Mouse (Mus musculus): Measurements from ENCODE around the gene Lpo.

The Lpo gene

DNA sequence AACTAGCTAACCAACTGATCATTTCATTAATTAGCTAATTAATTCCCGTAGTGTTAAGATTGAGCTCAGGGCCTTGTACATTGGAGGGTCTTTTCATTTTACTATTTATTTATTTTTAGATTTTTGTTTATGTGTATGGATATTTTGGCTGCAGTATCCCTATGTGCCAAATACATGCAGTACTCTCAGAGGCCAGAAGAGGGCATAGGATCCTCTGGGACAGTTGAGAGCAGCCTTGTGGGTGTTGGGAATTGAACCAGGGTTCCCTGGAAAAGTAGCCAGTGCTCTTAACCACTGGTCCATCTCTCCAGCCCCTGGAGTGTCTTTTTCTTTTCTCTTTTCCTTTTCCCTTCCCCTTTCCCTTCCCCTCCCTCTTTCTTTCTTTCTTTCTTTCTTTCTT lies 22.6 kb downstream of the Lpo start:
- no peak for DNase-seq (ENCODE audit: extremely low spot score, low spot score)

GRCm38 (mm10) chr11:87802621-87803020 lies 25.5 kb downstream of the Lpo start:
- DNase-seq (ENCODE audit: extremely low spot score, low spot score) = peak; percentile 30

- no peak for DNase-seq (ENCODE audit: extremely low spot score, low spot score)
Observed at GRCm38 (mm10) chr11:87801711-87802275, 26.3 kb downstream of the Lpo start.

- no peak for DNase-seq (ENCODE audit: extremely low spot score, low spot score)
Observed at GRCm38 (mm10) chr11:87793460-87793859, 34.6 kb downstream of the Lpo start, which contains the start of gene Mpo. TSS of gene Mpo (plus strand) at chr11:87793581.

DNA sequence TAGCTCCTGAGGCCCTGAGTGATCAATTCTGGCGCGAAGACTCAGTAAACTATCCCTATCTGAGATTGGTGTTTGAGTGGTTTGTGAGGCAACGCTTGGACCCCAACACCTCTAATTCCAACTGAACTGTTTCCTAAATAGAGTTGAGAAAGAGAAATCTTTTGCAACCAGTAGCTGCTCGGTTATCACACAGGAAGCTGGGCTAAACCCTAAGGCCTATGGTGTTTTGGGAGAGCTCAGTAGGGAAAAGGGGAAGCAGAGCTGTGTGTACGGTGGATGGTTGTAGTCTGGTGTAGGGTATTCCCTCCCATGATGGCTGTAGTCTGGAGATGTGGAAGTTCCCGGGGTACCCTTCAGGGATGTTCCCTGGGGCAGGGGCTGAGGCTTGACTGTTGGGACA lies 38.0 kb downstream of the Lpo start:
- DNase-seq (ENCODE audit: extremely low spot score, low spot score) = no peak

- DNase-seq (ENCODE audit: extremely low spot score, low spot score) = no peak
Observed at GRCm38 (mm10) chr11:87780130-87780529, 48.0 kb downstream of the Lpo start.

GRCm38 (mm10) chr11:87779392-87779791 lies 48.7 kb downstream of the Lpo start:
- no peak for DNase-seq (ENCODE audit: extremely low spot score, low spot score)

- DNase-seq (ENCODE audit: extremely low spot score, low spot score) = no peak
Observed at GRCm38 (mm10) chr11:87778915-87779314, 49.2 kb downstream of the Lpo start.

GRCm38 (mm10) chr11:87778100-87778765 lies 49.9 kb downstream of the Lpo start:
- DNase-seq (ENCODE audit: extremely low spot score, low spot score) = peak; percentile 72

GRCm38 (mm10) chr11:87772354-87772753 lies 55.7 kb downstream of the Lpo start:
- no peak for DNase-seq (ENCODE audit: extremely low spot score, low spot score)

DNA sequence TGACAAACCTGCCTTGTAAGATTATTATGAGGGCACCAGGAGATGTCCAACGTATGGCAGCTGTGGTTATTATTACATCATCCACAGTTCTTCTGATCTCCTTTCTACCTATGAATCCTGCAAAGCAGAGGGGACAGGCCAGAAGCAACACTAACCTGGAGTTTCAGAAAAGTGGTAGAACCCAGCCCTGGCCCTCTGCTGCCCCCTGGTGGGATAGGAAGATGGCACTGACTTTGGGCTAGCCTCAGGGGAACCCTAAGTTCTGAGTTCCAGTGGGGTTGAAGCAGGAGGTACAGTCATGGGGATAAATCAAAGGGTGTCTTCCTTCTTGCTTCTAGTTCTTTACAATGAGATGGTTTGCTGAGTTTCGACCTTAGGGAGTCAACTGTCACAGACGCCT lies 57.1 kb downstream of the Lpo start:
- DNase-seq (ENCODE audit: extremely low spot score, low spot score) = peak; percentile 65

GRCm38 (mm10) chr11:87768745-87769144 lies 59.3 kb downstream of the Lpo start:
- no peak for DNase-seq (ENCODE audit: extremely low spot score, low spot score)

- peak; percentile 52 for DNase-seq (ENCODE audit: extremely low spot score, low spot score)
Observed at GRCm38 (mm10) chr11:87763988-87764876, 63.9 kb downstream of the Lpo start.

DNA sequence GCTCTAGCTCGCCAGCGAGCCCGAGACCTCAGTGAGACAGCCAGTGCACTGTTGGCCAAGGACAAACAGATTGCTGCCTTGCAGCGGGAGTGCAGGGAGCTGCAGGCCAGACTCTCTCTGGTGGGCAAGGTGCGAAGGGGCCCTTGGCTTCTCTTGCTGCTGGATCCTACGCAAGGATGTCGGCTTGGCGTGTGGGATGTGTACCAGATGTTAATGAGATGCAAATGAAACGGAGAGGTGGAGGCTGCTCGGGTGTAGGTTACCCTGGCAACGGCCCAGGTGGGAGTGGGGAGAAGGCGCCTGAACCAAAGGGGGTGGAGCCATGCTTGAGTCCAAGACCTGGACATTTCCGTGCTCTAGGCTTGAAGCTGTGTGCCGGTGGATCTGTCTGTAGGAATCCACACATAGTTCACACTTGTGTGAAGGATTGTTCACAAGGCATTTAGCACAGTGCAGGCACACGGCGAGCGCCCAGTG lies 64.5 kb downstream of the Lpo start:
- DNase-seq (ENCODE audit: extremely low spot score, low spot score) = peak; percentile 56

DNA sequence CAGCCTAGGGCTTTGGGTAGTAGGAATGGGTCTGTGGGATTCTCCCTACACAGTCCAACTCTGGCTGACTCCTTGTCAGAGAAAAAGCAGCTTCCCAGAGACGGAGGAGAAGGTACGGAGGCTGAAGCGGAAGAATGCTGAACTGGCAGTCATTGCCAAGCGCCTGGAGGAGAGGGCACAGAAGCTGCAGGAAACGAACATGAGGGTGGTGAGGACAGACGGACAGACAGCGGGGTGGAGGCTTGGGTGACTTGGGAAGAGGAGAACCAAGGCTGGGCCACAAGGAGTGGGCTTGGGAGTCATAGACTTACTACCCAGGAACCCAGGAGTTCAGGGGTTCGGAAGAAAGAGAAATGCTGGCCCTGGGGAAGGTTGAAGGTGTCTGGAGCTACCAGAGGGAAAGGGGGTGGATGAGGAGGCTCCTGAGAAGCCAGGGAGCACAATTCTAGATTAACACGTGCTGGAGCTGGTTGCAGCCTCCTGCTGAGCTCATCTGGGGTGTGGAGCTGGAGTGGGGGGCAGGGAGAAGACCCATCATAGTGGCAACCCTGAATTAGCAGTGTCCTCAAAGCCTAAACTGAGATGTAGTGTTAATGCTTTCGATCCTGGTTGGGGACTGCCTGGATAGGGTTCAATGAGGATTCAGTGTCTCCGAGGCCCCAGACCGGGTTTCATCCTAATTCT lies 65.2 kb downstream of the Lpo start:
- no peak for DNase-seq (ENCODE audit: extremely low spot score, low spot score)

DNA sequence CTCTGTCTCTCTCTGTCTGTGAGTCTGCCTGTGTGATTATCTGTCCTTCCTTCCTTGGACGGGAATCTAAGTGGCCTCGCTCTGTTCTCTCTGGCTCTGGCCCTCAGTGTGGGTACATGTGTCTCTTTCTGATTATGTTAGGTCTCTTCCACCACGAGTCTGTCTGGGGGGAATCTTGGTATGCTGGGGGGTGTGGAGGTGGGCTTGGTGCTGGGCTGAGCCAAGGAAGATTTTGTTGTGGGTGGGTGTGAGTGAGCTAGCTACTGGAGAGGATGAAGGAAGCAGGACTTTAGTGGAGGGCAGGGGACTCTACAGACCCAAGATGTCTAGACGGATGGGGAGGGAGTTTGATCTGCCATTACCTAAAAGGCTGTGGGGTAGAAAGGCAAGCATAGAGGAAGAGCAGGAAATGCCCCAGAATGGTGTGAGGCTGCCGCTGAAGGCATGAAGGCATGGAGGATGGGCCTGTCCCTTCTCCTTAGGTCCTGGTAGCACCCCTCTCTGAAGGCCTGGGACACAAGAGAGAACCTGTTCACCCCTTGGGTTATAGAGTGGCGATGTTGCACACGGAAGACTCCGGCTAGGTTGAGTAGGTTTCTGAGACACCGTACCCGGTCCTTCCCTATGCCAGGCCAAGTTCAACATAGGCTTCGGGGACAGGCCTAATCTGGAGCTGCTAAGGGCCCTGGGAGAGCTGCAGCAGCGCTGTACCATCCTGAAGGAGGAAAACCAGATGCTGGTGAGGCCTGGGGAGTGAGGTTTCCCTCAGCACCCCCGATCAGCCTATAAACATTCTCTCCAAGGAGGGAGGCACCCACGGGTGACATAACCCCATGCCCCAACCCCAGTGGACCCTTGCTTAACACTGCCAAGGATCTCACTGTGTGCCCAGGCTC lies 66.0 kb downstream of the Lpo start:
- DNase-seq (ENCODE audit: extremely low spot score, low spot score) = no peak

GRCm38 (mm10) chr11:87761181-87761721 lies 66.8 kb downstream of the Lpo start:
- no peak for DNase-seq (ENCODE audit: extremely low spot score, low spot score)

DNA sequence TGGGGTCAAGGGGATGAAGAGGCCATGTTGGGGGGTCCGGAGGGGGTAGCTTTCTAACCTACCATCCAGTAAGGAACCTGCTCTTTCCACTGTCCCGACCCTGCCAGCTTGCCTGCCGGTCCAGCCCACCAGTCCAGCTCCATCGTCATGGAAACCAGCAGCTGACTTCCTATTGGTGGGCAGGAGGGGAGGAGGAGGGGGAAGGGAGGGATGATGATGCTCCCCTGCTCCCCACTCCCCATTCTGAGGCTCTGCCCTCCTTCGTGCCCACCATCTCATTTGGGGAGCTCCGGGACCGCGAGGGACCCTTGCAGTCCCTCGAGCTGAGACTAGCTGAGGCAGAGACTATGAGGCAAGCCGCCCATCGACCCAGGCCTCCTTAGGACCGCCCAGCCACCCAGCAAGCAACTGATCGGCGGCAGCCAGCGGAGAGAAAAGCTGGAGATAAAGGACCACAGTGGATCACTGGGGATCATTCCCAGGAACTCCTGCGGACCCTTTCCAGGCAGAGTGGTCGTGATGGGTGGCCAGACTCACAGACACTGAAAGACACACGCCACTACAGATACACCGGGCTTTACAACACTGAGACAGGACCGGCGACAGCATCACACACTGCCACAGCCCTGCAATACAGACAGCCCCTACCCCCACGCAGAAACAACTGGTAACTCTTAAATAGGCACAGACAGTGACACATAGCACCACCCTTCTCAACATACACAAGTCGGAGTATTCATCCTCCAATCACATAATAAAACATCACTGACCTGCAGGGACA lies 67.6 kb downstream of the Lpo start, which contains the start of gene Tspoap1:
TSS of gene Tspoap1 (plus strand) at position 241 of the 781 bp plus-strand sequence.
- DNase-seq (ENCODE audit: extremely low spot score, low spot score) = peak; percentile 53

- no peak for DNase-seq (ENCODE audit: extremely low spot score, low spot score)
Observed at GRCm38 (mm10) chr11:87759609-87760005, 68.5 kb downstream of the Lpo start.
